Mouse (Mus musculus) CH12.LX (cell line): Measurements from ENCODE around the gene Fance. TPM values are rescaled to one million over a fixed set of nuclear protein-coding genes. Genes with fewer than 3 reads are reported as not detected.

Experiments used
- DNase-seq: peaks from one replicate; pipeline ENCODE4 v3.0.0-alpha.2; 2013; ENCODE audit errors: extremely low read depth
- H3K27ac ChIP-seq: 2 replicates; pipeline ENCODE4 v1.5.1; 2012; ENCODE audit warnings: low read depth, mild to moderate bottlenecking, control low read depth, moderate library complexity; ENCODE audit not compliant: insufficient read depth
- H3K27me3 ChIP-seq: replicated peaks from 2 replicates; pipeline ENCODE3; 2012; ENCODE audit warnings: inconsistent platforms
- H3K36me3 ChIP-seq, 2 experiments: replicated peaks in 1 of 2; 2 replicates each; pipeline versions ENCODE3 to v1.6.1; 2012; ENCODE audit warnings: inconsistent platforms in 1 of 2, low read length in 1 of 2, mild to moderate bottlenecking in 1 of 2, mixed read lengths in 1 of 2, moderate library complexity in 1 of 2; ENCODE audit not compliant: control insufficient read depth in 1 of 2, insufficient read depth in 1 of 2
- H3K4me1 ChIP-seq, 2 experiments: 2 replicates each; pipeline ENCODE4 v1.6.1; 2012; ENCODE audit warnings: inconsistent platforms in 1 of 2, moderate library complexity in 1 of 2; ENCODE audit not compliant: insufficient read depth in 2 of 2, control insufficient read depth in 1 of 2
- H3K4me2 ChIP-seq: 2 replicates; pipeline ENCODE4 v1.6.1; 2012; ENCODE audit warnings: low read depth, mild to moderate bottlenecking, control low read depth; ENCODE audit not compliant: poor library complexity, insufficient read depth, severe bottlenecking
- H3K4me3 ChIP-seq, 3 experiments: fragments of 150-350 bp in 1 of 3; sonication (generic) in 1 of 3; replicated peaks in 1 of 3; 2 replicates each; pipeline versions ENCODE3 to v1.5.1; 2011 to 2012; ENCODE audit warnings: low read depth in 2 of 3, low read length in 2 of 3, mild to moderate bottlenecking in 2 of 3, moderate library complexity in 2 of 3, control low read depth in 1 of 3, improper control_type of control experiment in 1 of 3, inconsistent platforms in 1 of 3, mixed read lengths in 1 of 3; ENCODE audit not compliant: poor library complexity in 1 of 3
- H3K79me2 ChIP-seq: replicated peaks from 2 replicates; pipeline ENCODE4 v1.6.1; 2012; ENCODE audit warnings: mild to moderate bottlenecking, moderate library complexity; ENCODE audit not compliant: control insufficient read depth, poor library complexity, insufficient read depth, severe bottlenecking; ENCODE audit errors: extremely low read depth
- H3K9ac ChIP-seq: 2 replicates; pipeline ENCODE4 v1.6.1; 2012; ENCODE audit warnings: low read depth, mild to moderate bottlenecking, control low read depth, moderate library complexity; ENCODE audit not compliant: insufficient read depth
- H3K9me3 ChIP-seq: replicated peaks from 2 replicates; pipeline ENCODE3; 2012; ENCODE audit warnings: low read length, inconsistent platforms, mixed read lengths
- BHLHE40 ChIP-seq: IDR thresholded peaks from 2 replicates; pipeline ENCODE4 v1.6.1; 2011; ENCODE audit warnings: mild to moderate bottlenecking, low read depth, low read length, improper control_type of control experiment
- CHD1 ChIP-seq: IDR thresholded peaks from 2 replicates; pipeline ENCODE4 v1.6.1; 2012; ENCODE audit warnings: low read depth, low read length, improper control_type of control experiment, inconsistent platforms
- CTCF ChIP-seq, 2 experiments: IDR thresholded peaks in 1 of 2; conservative IDR thresholded peaks in 1 of 2; 2 replicates each; pipeline ENCODE4 v1.5.1; 2011 to 2012; ENCODE audit warnings: low read depth in 2 of 2, low read length in 2 of 2, improper control_type of control experiment in 1 of 2, inconsistent platforms in 1 of 2, mild to moderate bottlenecking in 1 of 2, moderate library complexity in 1 of 2
- E2F4 ChIP-seq: IDR thresholded peaks from 2 replicates; pipeline ENCODE4 v1.6.1; 2011; ENCODE audit warnings: low read depth, low read length, improper control_type of control experiment; ENCODE audit not compliant: insufficient replicate concordance
- ELF1 ChIP-seq: IDR thresholded peaks from 2 replicates; pipeline ENCODE4 v1.6.1; 2014; ENCODE audit warnings: low read depth, mild to moderate bottlenecking, inconsistent platforms, low read length, improper control_type of control experiment
- GABPA ChIP-seq: IDR thresholded peaks from 2 replicates; pipeline ENCODE4 v1.6.1; 2012; ENCODE audit warnings: low read depth, low read length, improper control_type of control experiment, inconsistent platforms; ENCODE audit not compliant: insufficient replicate concordance
- HCFC1 ChIP-seq: IDR thresholded peaks from 2 replicates; pipeline ENCODE4 v1.6.1; 2012; ENCODE audit warnings: low read depth, mild to moderate bottlenecking, inconsistent platforms, low read length, improper control_type of control experiment
- JUN ChIP-seq: IDR thresholded peaks from 2 replicates; pipeline ENCODE4 v1.6.1; 2011; ENCODE audit warnings: low read depth, mild to moderate bottlenecking, low read length, improper control_type of control experiment, moderate library complexity; ENCODE audit not compliant: insufficient read depth
- JUND ChIP-seq: conservative IDR thresholded peaks from 2 replicates; pipeline ENCODE4 v1.6.1; 2011; ENCODE audit warnings: low read depth, low read length, improper control_type of control experiment
- MEF2A ChIP-seq: IDR thresholded peaks from 2 replicates; pipeline ENCODE4 v1.6.1; 2014; ENCODE audit warnings: low read depth, mild to moderate bottlenecking, inconsistent platforms, low read length, improper control_type of control experiment, borderline replicate concordance
- POLR2A ChIP-seq: IDR thresholded peaks from 2 replicates; pipeline ENCODE4 v1.6.1; 2011; ENCODE audit warnings: low read depth, mild to moderate bottlenecking, improper control_type of control experiment, low read length
- POLR2AphosphoS2 ChIP-seq: IDR thresholded peaks from 2 replicates; pipeline ENCODE4 v1.6.1; 2011; ENCODE audit warnings: low read depth, low read length, improper control_type of control experiment
- RAD21 ChIP-seq: IDR thresholded peaks from 2 replicates; pipeline ENCODE4 v1.6.1; 2011; ENCODE audit warnings: low read depth, mild to moderate bottlenecking, low read length, improper control_type of control experiment, moderate library complexity
- TBP ChIP-seq: conservative IDR thresholded peaks from 2 replicates; pipeline ENCODE4 v1.6.1; 2011; ENCODE audit warnings: low read depth, low read length, improper control_type of control experiment
- UBTF ChIP-seq: IDR thresholded peaks from 2 replicates; pipeline ENCODE4 v1.6.1; 2012; ENCODE audit warnings: low read depth, mild to moderate bottlenecking, inconsistent platforms, low read length, improper control_type of control experiment, moderate library complexity
- ZNF384 ChIP-seq: IDR thresholded peaks from 2 replicates; pipeline ENCODE4 v1.6.1; 2012; ENCODE audit warnings: low read depth, low read length, improper control_type of control experiment, inconsistent platforms
- dilution Hi-C: fragments of 300-500 bp; cut with MboI; formaldehyde crosslinking; loops from 2 replicates; pipeline ENCODE4 v1.14.3; 2020; ENCODE audit warnings: low sequenced_read_pairs; ENCODE audit not compliant: extremely low pct_unique_long_range_greater_than_20kb, extremely low pct_ligation_motif_present
- in situ Hi-C: fragments of 300-500 bp; cut with MboI; formaldehyde crosslinking; loops from 3 replicates; pipeline ENCODE4 v1.14.3; 2019; ENCODE audit warnings: low sequenced_read_pairs, low pct_ligation_motif_present, low pct_unique_long_range_greater_than_20kb, mixed read lengths
- polyA plus RNA-seq: library from polyadenylated mRNA; unstranded; fragments of >175 nt; gene quantifications from 2 replicates; pipeline ENCODE4 v1.2.1, GENCODE M21; 2012; ENCODE audit warnings: low read depth; ENCODE audit not compliant: insufficient read length
- total RNA-seq, 2 experiments: library from RNA; depleted of rRNA; stranded (reverse); fragments of 300-350 nt in 1 of 2; fragments of >200 nt in 1 of 2; gene quantifications; 2 replicates each; pipeline ENCODE4 v1.2.3; 2012 to 2014

Fance gene
- total and polyA plus RNA-seq, 3 experiments, result 17.4 to 37.9 (median 29.6) TPM

DNA sequence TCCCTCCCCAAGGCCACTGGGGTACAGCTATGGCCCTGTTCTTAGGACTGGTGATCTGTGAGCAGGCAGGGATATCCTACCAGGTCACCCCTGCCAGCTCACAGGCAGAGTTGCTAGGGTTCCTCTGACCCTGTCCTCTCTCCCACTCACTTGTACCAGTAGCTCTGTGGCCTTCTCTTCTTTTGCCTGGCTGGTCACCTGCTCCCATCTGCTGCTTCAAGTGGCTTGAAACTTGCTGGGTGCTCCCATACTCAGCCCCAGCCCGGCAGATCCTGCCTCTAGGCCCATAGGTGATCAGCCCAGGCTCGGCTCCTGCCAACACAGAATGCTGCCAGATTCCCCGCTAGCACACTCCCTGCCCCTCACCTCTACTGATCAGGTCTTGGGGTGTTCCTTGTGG, 12.5 kb upstream of the Fance start:
- in situ Hi-C loops (loop anchor here (25.0 kb wide), 1 partner anchor 214 kb away; the partner anchor contains the start of gene Tcp11), dilution Hi-C loops (no loop called here)
- Histone ChIP-seq H3K79me2 (no peaks in the 10 kb centered on the region), H3K4me2 (no peak overlapping the region), H3K36me3 (peaks cover 29 to 59% of the 10 kb centered on the region in 2 experiments), H3K27me3 (no peaks in the 10 kb centered on the region), H3K4me1 (peaks cover 0 to 30% of the 10 kb centered on the region in 2 experiments; a peak in 2 of 4 replicates), H3K9me3 (peaks cover 6% of the 10 kb centered on the region), H3K4me3 (no peak overlapping the region), H3K9ac (no peak overlapping the region), H3K27ac (no peak overlapping the region)
- TF ChIP-seq E2F4, result no peak
- TF ChIP-seq ELF1, result no peak
- TF ChIP-seq MEF2A, result no peak
- TF ChIP-seq JUN, result no peak
- no peak for TF ChIP-seq BHLHE40
- no peak for TF ChIP-seq GABPA
- no peak for TF ChIP-seq TBP
- TF ChIP-seq JUND, result no peak
- no peak for TF ChIP-seq ZNF384
- TF ChIP-seq CTCF (conservative IDR thresholded peaks at IDR 0.05 in 1 of 2, IDR thresholded peaks at IDR 0.05 in 1 of 2; ENCODE audit: low read depth in 2 of 2, low read length in 2 of 2), result no peak
- DNase-seq, result no peak

GRCm38 (mm10) chr17:28305172-28305571, 8.1 kb upstream of the Fance start:
- H3K9me3 ChIP-seq, result peaks cover 6% of the 10 kb centered on the region
- TF ChIP-seq ELF1 (no peak), JUN (no peak), MEF2A (no peak), RAD21 (no peak), POLR2AphosphoS2 (no peak), TBP (no peak), UBTF (no peak), HCFC1 (no peak), POLR2A (no peak), CHD1 (no peak)
- TF ChIP-seq, all 38 proteins: peak for 0
- no peak overlapping the region for H3K4me2 ChIP-seq
- H3K79me2 ChIP-seq, result no peaks in the 10 kb centered on the region
- no peak overlapping the region for H3K9ac ChIP-seq
- dilution Hi-C loops, result no loop called here
- DNase-seq, result no peak
- H3K27me3 ChIP-seq, result no peaks in the 10 kb centered on the region
- H3K27ac ChIP-seq, result no peak overlapping the region
- H3K4me3 ChIP-seq, result no peak overlapping the region
- peaks cover 2 to 36% of the 10 kb centered on the region in 2 experiments; a peak in 3 of 4 replicates for H3K4me1 ChIP-seq
- in situ Hi-C loops, result loop anchor here (5.0 to 25.0 kb wide), 2 partner anchors 73 to 218 kb away; partner anchors contain the start of genes Ppard and Tcp11
- H3K36me3 ChIP-seq, result peaks cover 3 to 23% of the 10 kb centered on the region in 2 experiments
